In genomic region chr10:128036746-128037425, GRCm38 (mm10) we compare ENCODE assay signal across 9 mouse cellular contexts. TPM values are rescaled to one million over a fixed set of nuclear protein-coding genes. Genes with fewer than 3 reads are reported as not detected.
DNase-seq lines count a peak whose midpoint lies in the region; ATAC-seq lines count a peak whose summit lies in the region.
"Had no signal": no experiment of that assay in that cellular context is flagged by ENCODE, and none has a peak within 500 bp of the region (broad histone marks: within the 10 kb centered on the region; RNA-seq: fewer than 3 reads in every experiment).

No protein-coding gene starts in this region.

- peak overlapping the region; percentile 97 for H3K27ac ChIP-seq in hindbrain, embryonic 15.5 days (replicated peaks)
- H3K27ac ChIP-seq in limb, embryonic 15.5 days = peak overlapping the region; percentile 97
- 0 out of 2 replicates have a peak overlapping the region, but pooled peaks have one; percentile 94 for H3K27ac ChIP-seq in midbrain, embryonic 14.5 days (replicated peaks; ENCODE audit: low read depth, low read length)

- H3K27me3 ChIP-seq in hindbrain, embryonic 15.5 days = no peaks in the 10 kb centered on the region
- no peaks in the 10 kb centered on the region for H3K27me3 ChIP-seq in limb, embryonic 15.5 days
- no peaks in the 10 kb centered on the region for H3K27me3 ChIP-seq in midbrain, embryonic 14.5 days (ENCODE audit: control insufficient read depth, insufficient read depth, low read length)

- H3K9ac ChIP-seq in hindbrain, embryonic 15.5 days = peak overlapping the region; percentile 85
- peak overlapping the region; percentile 98 for H3K9ac ChIP-seq in limb, embryonic 15.5 days
- peak overlapping the region; percentile 97 for H3K9ac ChIP-seq in midbrain, embryonic 14.5 days (replicated peaks; ENCODE audit: low read length)

- peak overlapping the region; percentile 86 for H3K4me2 ChIP-seq in hindbrain, embryonic 15.5 days
- peak overlapping the region; percentile 62 for H3K4me2 ChIP-seq in limb, embryonic 15.5 days
- H3K4me2 ChIP-seq in midbrain, embryonic 14.5 days (ENCODE audit: low read length) = peak overlapping the region; percentile 96

- 6% methylated on average over 10 of the region's 10 CpGs for WGBS in hindbrain, embryonic 15.5 days
- WGBS in limb, embryonic 15.5 days = 4% methylated on average over 10 of the region's 10 CpGs
- 4% methylated on average over 10 of the region's 10 CpGs for WGBS in midbrain, embryonic 14.5 days

- H3K9me3 ChIP-seq in hindbrain, embryonic 15.5 days = no peaks in the 10 kb centered on the region
- H3K9me3 ChIP-seq in limb, embryonic 15.5 days = no peaks in the 10 kb centered on the region
- H3K9me3 ChIP-seq in midbrain, embryonic 14.5 days (ENCODE audit: control insufficient read depth, low read length) = no peaks in the 10 kb centered on the region

- peak; percentile 18 for DNase-seq in spleen, adult 12 weeks (ENCODE audit: low spot score)
- no peak for DNase-seq in spleen, adult 18-20 months
- peak; percentile 25 for DNase-seq in c-Kit-negative CD71-positive TER-119-positive erythroid progenitor cells, embryonic 14.5 days (ENCODE audit: low read depth, low spot score)
- peak; percentile 89 for DNase-seq in gastrocnemius, adult 18-20 months (ENCODE audit: low spot score)
- DNase-seq in midbrain, embryonic 14.5 days = peak; percentile 32
- no peak for DNase-seq in thymus, adult 18-20 months

- peak overlapping the region; percentile 69 for H3K4me3 ChIP-seq in hindbrain, embryonic 15.5 days
- H3K4me3 ChIP-seq in limb, embryonic 15.5 days = peak overlapping the region; percentile 90
- H3K4me3 ChIP-seq in midbrain, embryonic 14.5 days (replicated peaks; ENCODE audit: low read depth, low read length) = peak overlapping the region; percentile 99

- peaks cover 22% of the 10 kb centered on the region for H3K36me3 ChIP-seq in hindbrain, embryonic 15.5 days
- H3K36me3 ChIP-seq in limb, embryonic 15.5 days = peaks cover 35% of the 10 kb centered on the region
- peaks cover 32% of the 10 kb centered on the region for H3K36me3 ChIP-seq in midbrain, embryonic 14.5 days (ENCODE audit: control insufficient read depth, insufficient read depth, low read length)

- peaks cover 34% of the 10 kb centered on the region for H3K4me1 ChIP-seq in hindbrain, embryonic 15.5 days (replicated peaks)
- H3K4me1 ChIP-seq in limb, embryonic 15.5 days = peaks cover 51% of the 10 kb centered on the region
- H3K4me1 ChIP-seq in midbrain, embryonic 14.5 days (ENCODE audit: control insufficient read depth, insufficient read depth, low read length) = peaks cover 17% of the 10 kb centered on the region

- ATAC-seq in hindbrain, embryonic 15.5 days (ENCODE audit: low FRiP score, low read depth) = no peak
- ATAC-seq in limb, embryonic 15.5 days (ENCODE audit: insufficient number of reproducible peaks, low FRiP score, low TSS enrichment, low read depth) = no peak
- no peak for ATAC-seq in midbrain, embryonic 14.5 days (ENCODE audit: low FRiP score, low TSS enrichment)

RNA-seq across cellular contexts. Expression of gene Naca, which starts 1.5 kb away (rescaled TPM):
- 100 to 1,000 TPM; 382 to 392 TPM for total RNA-seq in gastrocnemius, adult 18-20 months (2021)
- polyA plus RNA-seq in hindbrain, embryonic 15.5 days (2015; fragmentation: Nextera tagmentation; extraction: Ambion mirVana) = 494 and 518 TPM in 2 replicates
- 697 and 704 TPM in 2 replicates for polyA plus RNA-seq in limb, embryonic 15.5 days (2015; fragmentation: Nextera tagmentation; extraction: Ambion mirVana)
- 627 and 634 TPM in 2 replicates for polyA plus RNA-seq in midbrain, embryonic 14.5 days (2014; fragmentation: Nextera tagmentation; extraction: Ambion mirVana)

RNA-seq across cellular contexts. Expression of gene Ptges3, which starts 21.9 kb away (rescaled TPM):
- 10 to 100 TPM; 72.1 to 87.9 TPM for total RNA-seq in gastrocnemius, adult 18-20 months (2021)
- polyA plus RNA-seq in hindbrain, embryonic 15.5 days (2015; fragmentation: Nextera tagmentation; extraction: Ambion mirVana) = 371 and 395 TPM in 2 replicates
- 402 and 459 TPM in 2 replicates for polyA plus RNA-seq in limb, embryonic 15.5 days (2015; fragmentation: Nextera tagmentation; extraction: Ambion mirVana)
- polyA plus RNA-seq in midbrain, embryonic 14.5 days (2014; fragmentation: Nextera tagmentation; extraction: Ambion mirVana) = 413 and 443 TPM in 2 replicates

RNA-seq across cellular contexts. Expression of gene Prim1, which starts 21.9 kb away (rescaled TPM):
- 1 to 10 TPM in 1 of 2 experiments, under 1 TPM in 1; 0.64 to 1.0 TPM for total RNA-seq in gastrocnemius, adult 18-20 months (2021)
- polyA plus RNA-seq in hindbrain, embryonic 15.5 days (2015; fragmentation: Nextera tagmentation; extraction: Ambion mirVana) = 35.2 and 40.3 TPM in 2 replicates
- polyA plus RNA-seq in limb, embryonic 15.5 days (2015; fragmentation: Nextera tagmentation; extraction: Ambion mirVana) = 63.7 and 71.9 TPM in 2 replicates
- 41.1 and 42.7 TPM in 2 replicates for polyA plus RNA-seq in midbrain, embryonic 14.5 days (2014; fragmentation: Nextera tagmentation; extraction: Ambion mirVana)

RNA-seq across cellular contexts. Expression of gene Hsd17b6, which starts 29.5 kb away (rescaled TPM):
- total RNA-seq in gastrocnemius, adult 18-20 months (2021) = not detected
- not detected in 2 replicates for polyA plus RNA-seq in hindbrain, embryonic 15.5 days (2015; fragmentation: Nextera tagmentation; extraction: Ambion mirVana)
- not detected in 2 replicates for polyA plus RNA-seq in limb, embryonic 15.5 days (2015; fragmentation: Nextera tagmentation; extraction: Ambion mirVana)
- not detected in 2 replicates for polyA plus RNA-seq in midbrain, embryonic 14.5 days (2014; fragmentation: Nextera tagmentation; extraction: Ambion mirVana)
- total RNA-seq: hematopoietic stem cell, adult 5-6 weeks had no signal

RNA-seq across cellular contexts. Expression of gene Atp5b, which starts 46.2 kb away (rescaled TPM):
- 1,000 to 10,000 TPM; 3,383 to 3,450 TPM for total RNA-seq in gastrocnemius, adult 18-20 months (2021)
- 2,267 and 2,290 TPM in 2 replicates for polyA plus RNA-seq in hindbrain, embryonic 15.5 days (2015; fragmentation: Nextera tagmentation; extraction: Ambion mirVana)
- 1,886 and 2,113 TPM in 2 replicates for polyA plus RNA-seq in limb, embryonic 15.5 days (2015; fragmentation: Nextera tagmentation; extraction: Ambion mirVana)
- polyA plus RNA-seq in midbrain, embryonic 14.5 days (2014; fragmentation: Nextera tagmentation; extraction: Ambion mirVana) = 1,898 and 2,035 TPM in 2 replicates

Comparison
In these comparisons a context has a peak if more than half of its experiments do, and no peak if none do; other contexts are left out.
1. DNase-seq: peak in spleen, adult 12 weeks (single experiment), c-Kit-negative CD71-positive TER-119-positive erythroid progenitor cells, embryonic 14.5 days (single experiment), gastrocnemius, adult 18-20 months (single experiment) and midbrain, embryonic 14.5 days (single experiment); none in spleen, adult 18-20 months (0 of 2) and thymus, adult 18-20 months (0 of 2).
2. Peak in every context shown above with its lines, with median percentiles within 50 percentile points of each other: H3K27ac ChIP-seq, H3K4me2 ChIP-seq, H3K4me3 ChIP-seq and H3K9ac ChIP-seq.